Comparison of ENCODE assay signal across 8 mouse cellular contexts in the genomic region with DNA sequence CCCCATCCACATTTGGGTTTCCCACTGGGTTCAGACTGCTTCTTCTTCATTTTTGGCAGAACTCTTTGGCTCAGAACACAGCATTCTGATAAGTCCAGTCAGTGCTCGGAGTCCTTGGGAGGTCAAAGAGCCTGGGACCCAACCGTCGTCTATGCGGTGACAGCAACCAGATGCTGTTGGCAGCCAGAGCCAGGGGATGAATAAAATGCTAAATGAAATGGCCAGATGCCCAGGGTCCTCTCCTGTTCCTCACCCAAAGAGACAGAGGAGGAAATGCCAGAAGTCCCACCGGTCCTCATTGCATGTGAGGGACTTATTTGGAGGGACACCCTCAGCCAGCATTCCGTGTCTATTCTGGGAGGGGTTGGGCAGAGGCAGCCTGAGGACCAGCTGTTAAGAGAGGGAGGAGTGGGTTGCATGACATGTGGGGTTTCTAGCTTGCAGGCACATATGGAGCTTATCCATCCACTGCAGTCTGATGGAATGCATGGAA.
DNase-seq lines count a peak whose midpoint lies in the region; ATAC-seq and TF ChIP-seq lines count a peak whose summit lies in the region.

No protein-coding gene starts in this region.

- 0 out of 2 replicates have a peak overlapping the region, but pooled peaks have one; percentile 3 for H3K27ac ChIP-seq in intestine, embryonic 14.5 days (ENCODE audit: low read depth)
- H3K27ac ChIP-seq in intestine, postnatal 0 days (ENCODE audit: low read depth, low read length), result no peak overlapping the region

- ATAC-seq in intestine, embryonic 14.5 days (replicated peaks; ENCODE audit: low FRiP score, low TSS enrichment, low read depth), result peak; percentile 40; the same call in 1 of the 2 replicates
- no peak for ATAC-seq in intestine, postnatal 0 days

- no peak overlapping the region for H3K9ac ChIP-seq in intestine, embryonic 14.5 days (ENCODE audit: low read length)
- no peak overlapping the region for H3K9ac ChIP-seq in intestine, postnatal 0 days (ENCODE audit: low read depth, low read length)

- H3K4me3 ChIP-seq in intestine, embryonic 14.5 days (ENCODE audit: low read depth, low read length), result no peak overlapping the region
- no peak overlapping the region for H3K4me3 ChIP-seq in intestine, postnatal 0 days (ENCODE audit: low read depth, low read length)

- H3K36me3 ChIP-seq in intestine, embryonic 14.5 days (ENCODE audit: control insufficient read depth, insufficient read depth, low read length), result no peaks in the 10 kb centered on the region
- no peaks in the 10 kb centered on the region for H3K36me3 ChIP-seq in intestine, postnatal 0 days (ENCODE audit: control insufficient read depth, insufficient read depth)

- no peak overlapping the region for H3K4me2 ChIP-seq in intestine, embryonic 14.5 days (ENCODE audit: low read length)
- no peak overlapping the region for H3K4me2 ChIP-seq in intestine, postnatal 0 days (replicated peaks; ENCODE audit: low read depth)

- H3K4me1 ChIP-seq in intestine, embryonic 14.5 days (replicated peaks; ENCODE audit: control insufficient read depth, insufficient read depth, low read length), result peaks cover 10% of the 10 kb centered on the region
- H3K4me1 ChIP-seq in intestine, postnatal 0 days (replicated peaks; ENCODE audit: control insufficient read depth, insufficient read depth, low read length), result no peaks in the 10 kb centered on the region

- no peak for DNase-seq in intestine, embryonic 14.5 days (ENCODE audit: low spot score)
- DNase-seq in gastrocnemius, adult 8-10 months (ENCODE audit: low spot score in 2 of 2), result peak; percentile 5 to 12
- DNase-seq in kidney, adult 18-20 months, result peak; percentile 7
- peak; percentile 51 for DNase-seq in lung, postnatal 14 days
- no peak for DNase-seq in T-cell, adult 2 months (ENCODE audit: low spot score)
- no peak for DNase-seq in layer of hippocampus, postnatal 14 days (ENCODE audit: low spot score in 2 of 2)
- DNase-seq in thymus, postnatal 4 days, result no peak

- no peaks in the 10 kb centered on the region for H3K27me3 ChIP-seq in intestine, embryonic 14.5 days (replicated peaks; ENCODE audit: control insufficient read depth, insufficient read depth, low read length)
- H3K27me3 ChIP-seq in intestine, postnatal 0 days (replicated peaks; ENCODE audit: control insufficient read depth, insufficient read depth, low read length), result no peaks in the 10 kb centered on the region

- TF ChIP-seq CTCF in intestine, postnatal 0 days (IDR thresholded peaks at IDR 0.05; ENCODE audit: low read depth), result no peak

- H3K9me3 ChIP-seq in intestine, embryonic 14.5 days (ENCODE audit: control insufficient read depth, low read length), result no peaks in the 10 kb centered on the region
- no peaks in the 10 kb centered on the region for H3K9me3 ChIP-seq in intestine, postnatal 0 days (ENCODE audit: control insufficient read depth)

- 50% methylated on average over 6 of the region's 6 CpGs for WGBS in intestine, embryonic 14.5 days
- WGBS in intestine, postnatal 0 days, result 61% methylated on average over 6 of the region's 6 CpGs

Comparison
In these comparisons a context has a peak if more than half of its experiments do, and no peak if none do; other contexts are left out.
1. DNase-seq: peak in gastrocnemius, adult 8-10 months (2 of 2), kidney, adult 18-20 months (single experiment) and lung, postnatal 14 days (single experiment); none in intestine, embryonic 14.5 days (single experiment), T-cell, adult 2 months (single experiment), layer of hippocampus, postnatal 14 days (0 of 2) and thymus, postnatal 4 days (single experiment).